Mouse (Mus musculus) frontal cortex, postnatal 10 days (tissue): ENCODE measurements around the gene Tcf12.

Experiments
- DNase-seq, 2 experiments: peaks; one replicate each; pipeline ENCODE4 v3.0.0; 2022; ENCODE audit warnings: low spot score in 2 of 2, mixed read lengths in 1 of 2

Tcf12 gene

DNA sequence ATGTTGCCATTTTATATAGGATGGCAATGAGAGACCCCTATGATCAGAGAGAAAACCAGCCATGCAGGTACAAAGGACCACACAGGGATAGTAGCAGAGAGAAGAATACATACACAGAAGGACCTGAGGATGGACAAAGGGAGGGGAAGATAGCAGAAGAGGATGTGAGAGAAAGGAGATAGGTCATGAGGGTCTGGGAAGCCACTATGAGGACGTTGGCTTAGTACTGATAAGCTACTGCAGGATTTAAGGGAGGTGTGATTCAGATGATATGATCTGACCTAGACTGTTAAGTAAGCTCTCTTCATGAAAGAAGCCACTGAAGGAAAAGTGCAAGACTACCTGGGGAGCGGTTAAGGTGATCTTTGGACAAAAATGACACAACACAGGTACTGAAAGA lies 205.1 kb downstream of the Tcf12 start:
- no peak for DNase-seq

DNA sequence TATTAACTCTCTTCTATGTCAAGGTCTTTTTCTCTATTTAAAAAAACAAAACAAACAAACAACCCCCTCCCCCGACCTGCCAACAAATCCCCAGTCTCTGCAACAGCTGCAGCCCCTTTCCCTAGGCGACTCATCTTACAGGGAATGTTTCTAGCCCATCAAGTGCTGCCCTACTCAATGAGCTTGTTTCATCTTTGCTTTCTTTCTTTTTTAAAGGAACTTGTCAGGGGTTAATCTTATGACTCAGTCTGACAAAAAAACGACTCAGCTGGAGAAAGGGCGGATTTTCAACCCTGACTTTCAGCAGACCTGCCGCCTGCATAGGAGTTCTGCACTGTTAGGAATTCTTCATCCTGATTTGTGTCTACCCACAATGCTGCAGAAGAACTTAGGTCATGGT lies 212.8 kb downstream of the Tcf12 start:
- DNase-seq, result no peak

- no peak for DNase-seq
Measured at GRCm38 (mm10) chr9:71897399-71897798, 214.3 kb downstream of the Tcf12 start.

- no peak for DNase-seq
Measured at GRCm38 (mm10) chr9:71895931-71896724, 215.5 kb downstream of the Tcf12 start.

DNA sequence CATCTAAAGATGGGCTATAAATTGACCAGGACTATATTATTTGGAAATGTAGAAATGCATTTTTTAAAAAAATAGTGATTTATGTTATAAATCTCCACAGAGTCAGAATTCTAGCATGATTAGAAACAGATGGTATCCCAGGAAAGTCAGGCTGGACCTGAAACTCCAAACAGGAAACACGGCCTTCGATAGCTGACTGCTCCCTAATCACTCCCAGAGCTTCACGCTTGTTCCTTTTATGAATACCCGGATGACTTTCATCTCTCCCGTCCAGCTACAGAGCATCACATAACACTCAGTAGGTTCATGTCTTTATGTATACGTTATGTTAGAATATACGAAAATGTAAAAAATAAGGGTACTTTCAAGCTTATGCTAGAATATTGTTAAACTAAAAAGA lies 216.4 kb downstream of the Tcf12 start:
- no peak for DNase-seq

GRCm38 (mm10) chr9:71894943-71895286 lies 216.8 kb downstream of the Tcf12 start:
- DNase-seq, result no peak

DNA sequence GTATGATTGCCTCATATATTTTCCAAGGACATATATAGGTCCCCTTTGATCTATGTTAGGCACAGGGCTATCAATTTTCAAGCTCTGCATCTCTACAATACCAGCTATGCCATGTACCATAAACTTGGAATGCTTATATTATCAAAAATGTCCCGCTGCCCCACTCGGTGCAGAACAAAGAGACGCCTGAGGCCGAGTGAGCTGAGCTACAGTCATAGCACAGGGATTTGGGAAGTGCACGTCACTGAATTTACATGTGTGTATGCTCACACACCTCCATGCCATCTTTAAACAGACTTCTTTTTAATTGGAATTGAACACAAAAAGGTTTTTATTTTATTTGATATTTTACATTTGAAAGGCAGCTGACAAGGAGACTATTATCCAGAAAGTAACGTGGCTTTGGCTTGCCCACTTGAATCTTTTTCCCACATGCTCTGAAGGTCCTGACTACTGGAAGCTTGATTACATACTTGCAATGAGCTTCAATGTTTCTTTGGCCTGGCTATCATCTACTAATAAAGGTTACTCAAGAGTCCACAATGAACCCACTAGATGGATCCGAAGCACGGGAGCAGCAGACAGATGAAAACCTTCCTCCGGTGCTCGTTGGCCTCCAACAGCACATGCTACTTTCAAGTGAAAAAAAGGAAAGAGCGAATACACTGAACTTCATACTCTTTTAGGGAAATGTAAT lies 217.3 kb downstream of the Tcf12 start:
- DNase-seq, result no peak

- no peak for DNase-seq
Measured at GRCm38 (mm10) chr9:71888450-71888849, 223.2 kb downstream of the Tcf12 start.

- no peak for DNase-seq
Measured at GRCm38 (mm10) chr9:71880629-71881028, 231.0 kb downstream of the Tcf12 start.

DNA sequence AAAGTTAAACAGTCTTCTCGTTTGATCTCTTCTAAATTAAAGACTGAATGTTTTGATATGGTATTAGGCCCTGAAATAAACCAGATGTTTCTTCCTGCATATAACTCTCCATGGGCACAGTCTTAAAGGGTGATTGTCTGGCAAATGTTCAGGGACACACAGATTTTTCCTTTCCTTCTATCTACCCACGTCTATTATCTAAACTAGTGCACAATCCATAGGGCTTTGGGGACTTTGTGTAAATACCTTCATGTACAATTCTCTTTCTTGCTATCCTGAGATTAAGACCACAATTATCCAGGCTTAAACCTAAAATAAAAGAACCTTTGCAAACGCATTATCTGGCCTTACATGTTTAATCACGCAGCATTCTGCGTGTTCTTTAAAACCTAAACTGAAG lies 231.7 kb downstream of the Tcf12 start:
- DNase-seq, result no peak

DNA sequence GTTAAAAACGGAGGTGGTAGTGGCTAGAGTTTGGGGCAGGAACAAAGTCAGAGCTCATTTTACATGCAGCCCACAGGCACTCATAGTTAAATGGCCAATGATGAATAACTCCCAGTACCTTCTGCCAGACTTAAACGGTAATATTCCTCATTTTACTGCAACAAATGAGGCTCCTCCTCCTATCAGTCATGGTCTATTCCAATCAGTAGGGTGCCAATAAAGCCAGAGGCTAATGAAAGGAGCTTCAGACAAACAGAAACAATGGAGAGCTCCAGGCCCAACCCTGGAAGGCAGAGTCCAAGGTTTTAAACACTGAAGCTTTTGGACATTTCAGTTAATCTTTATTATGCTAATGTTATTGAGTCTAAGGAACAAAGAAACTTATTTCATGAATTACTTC lies 232.3 kb downstream of the Tcf12 start:
- DNase-seq, result no peak

- no peak for DNase-seq
Measured at GRCm38 (mm10) chr9:71877867-71878266, 233.8 kb downstream of the Tcf12 start.

GRCm38 (mm10) chr9:71874761-71875160 lies 236.9 kb downstream of the Tcf12 start:
- DNase-seq, result no peak

- no peak for DNase-seq
Measured at GRCm38 (mm10) chr9:71874035-71874572, 237.6 kb downstream of the Tcf12 start.

GRCm38 (mm10) chr9:71863338-71863737 lies 248.3 kb downstream of the Tcf12 start:
- no peak for DNase-seq

GRCm38 (mm10) chr9:71861629-71862028 lies 250.0 kb downstream of the Tcf12 start:
- no peak for DNase-seq

DNA sequence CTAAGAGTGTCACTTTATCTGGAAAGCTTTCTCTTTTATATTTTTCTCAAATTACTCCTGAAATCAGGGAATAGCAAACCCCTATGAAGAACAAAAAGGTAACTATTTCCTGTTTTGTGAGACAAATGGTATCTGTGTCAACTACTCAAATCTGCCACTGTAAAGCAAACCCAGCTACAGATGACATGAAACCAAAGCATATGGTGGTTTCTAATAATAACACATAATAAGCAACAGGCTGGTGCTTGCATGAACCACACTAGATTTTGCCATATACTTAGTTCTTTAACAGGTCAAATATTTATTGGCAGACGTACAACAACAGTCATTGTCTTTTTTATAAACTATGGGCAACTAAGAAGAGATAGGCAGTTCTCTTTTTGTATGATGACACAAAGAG lies 253.7 kb downstream of the Tcf12 start:
- DNase-seq, result no peak

DNA sequence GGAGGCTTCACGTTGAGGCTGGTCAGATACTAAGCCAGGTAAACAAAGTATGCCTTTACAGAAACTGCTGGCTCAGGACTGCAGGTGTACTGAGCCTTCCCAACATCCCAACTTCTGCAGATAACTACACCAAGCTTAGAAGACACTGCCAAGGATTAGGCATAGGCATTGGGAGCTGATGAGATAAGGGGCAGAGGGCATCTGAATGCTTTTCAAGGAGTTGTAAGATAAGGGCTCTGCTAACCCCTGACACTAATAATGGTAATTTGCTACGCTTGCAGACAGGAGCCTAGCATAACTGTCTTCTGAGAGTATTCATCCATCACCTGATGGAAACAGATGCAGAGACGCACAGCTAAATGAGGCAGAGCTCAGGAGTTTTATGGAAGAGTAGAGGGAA lies 257.8 kb downstream of the Tcf12 start:
- DNase-seq, result no peak

- no peak for DNase-seq
Measured at GRCm38 (mm10) chr9:71850283-71850682, 261.4 kb downstream of the Tcf12 start.

GRCm38 (mm10) chr9:71848392-71848791 lies 263.3 kb downstream of the Tcf12 start:
- DNase-seq, result no peak

DNA sequence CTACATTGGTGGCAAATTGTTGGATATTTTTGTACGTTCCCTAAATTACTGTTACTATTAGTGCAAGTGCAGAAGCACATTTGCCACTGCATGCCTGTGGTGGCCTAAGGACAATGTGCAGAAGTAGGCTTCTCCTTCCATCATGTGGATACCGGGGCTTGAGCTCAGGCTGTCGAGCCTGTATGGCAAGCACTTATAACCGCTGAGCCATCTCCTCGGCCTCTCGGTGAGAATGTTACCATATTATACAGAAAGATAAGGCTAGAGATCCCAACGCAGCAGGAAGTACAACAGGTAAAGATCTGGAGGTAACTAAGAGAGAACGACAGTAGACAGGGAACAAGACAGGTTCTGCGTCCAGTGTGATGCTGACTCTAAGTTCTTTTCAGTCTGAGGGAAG lies 263.8 kb downstream of the Tcf12 start:
- DNase-seq, result no peak

DNA sequence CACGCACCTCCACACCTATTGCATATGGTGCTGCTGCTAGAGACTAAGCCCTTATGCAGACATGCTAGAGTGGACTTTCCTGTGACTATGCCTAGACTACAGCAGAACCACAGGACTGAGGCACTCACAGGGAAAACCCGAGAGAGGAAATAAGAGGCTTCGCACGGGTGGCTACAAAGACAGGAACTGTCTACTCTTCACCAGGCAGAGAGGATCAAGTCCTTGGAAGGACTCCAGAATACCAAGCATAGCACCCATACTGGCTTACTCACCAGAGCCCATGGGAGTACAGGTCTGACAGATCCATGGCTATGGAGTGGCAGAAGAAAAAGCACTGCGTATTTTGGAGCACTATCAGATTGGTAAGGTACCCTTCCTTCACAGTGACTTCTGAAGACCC lies 269.8 kb downstream of the Tcf12 start:
- no peak for DNase-seq

DNA sequence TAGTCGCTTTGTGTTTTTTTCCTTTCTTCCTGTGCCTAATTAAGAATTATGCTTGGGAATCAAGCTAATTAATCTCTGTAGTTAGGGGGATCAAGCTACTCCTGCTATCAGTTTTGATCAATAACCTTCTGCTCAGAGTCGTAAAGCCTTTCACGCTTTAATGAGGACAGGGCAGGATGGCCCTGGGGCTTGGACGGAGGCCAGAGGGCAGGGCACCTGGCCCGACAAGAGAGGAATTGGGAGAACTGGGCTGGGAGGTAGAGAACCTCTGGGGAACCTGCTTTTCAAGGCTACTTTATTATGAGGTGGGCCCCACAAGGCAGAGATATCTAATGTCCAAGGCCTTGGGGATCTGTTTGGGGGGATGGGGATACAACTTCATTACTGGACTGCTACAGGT lies 274.3 kb downstream of the Tcf12 start:
- DNase-seq, result no peak
